Comparison of ENCODE assay signal across 24 mouse cellular contexts in the genomic region with DNA sequence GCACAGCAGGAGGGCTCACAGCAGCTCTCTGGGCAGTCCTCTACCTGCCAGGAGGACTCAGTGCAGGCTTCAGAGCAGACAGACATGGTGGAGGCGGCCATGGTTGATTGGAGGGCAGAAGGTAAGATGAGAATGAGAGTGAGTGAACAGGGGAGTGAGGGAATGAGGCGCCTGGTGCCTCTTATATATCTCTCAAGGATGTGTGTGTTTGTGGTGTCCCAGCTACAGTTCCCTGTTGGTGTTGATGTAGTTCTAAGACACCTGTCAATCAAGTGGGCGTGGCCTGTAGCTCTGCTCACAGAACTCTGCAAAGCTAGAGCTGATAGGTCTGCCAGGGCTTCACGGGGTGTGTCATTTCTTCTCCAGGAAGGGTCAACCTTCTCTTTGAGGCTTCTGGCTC. TPM values are rescaled to one million over a fixed set of nuclear protein-coding genes. Genes with fewer than 3 reads are reported as not detected.
DNase-seq lines count a peak whose midpoint lies in the region; ATAC-seq lines count a peak whose summit lies in the region.
"Had no signal": no experiment of that assay in that cellular context is flagged by ENCODE, and none has a peak within 500 bp of the region (broad histone marks: within the 10 kb centered on the region; RNA-seq: fewer than 3 reads in every experiment).

Gm9508 (minus strand) TSS at position 101 of the 400 bp plus-strand sequence.

- ATAC-seq in erythroid progenitor cell, adult 5-6 weeks (replicated peaks; ENCODE audit: low FRiP score, poor library complexity, severe bottlenecking), result no peak
- ATAC-seq: activated CD4-positive, CD25-positive, alpha-beta regulatory T cell, adult 4 months; CD4-positive, CD25-positive, alpha-beta regulatory T cell, adult 4 months; forebrain, embryonic 14.5 days; forebrain, embryonic 16.5 days; Patski had no signal

- DNase-seq in ES-CJ7 (ENCODE audit: low read depth, low spot score) (peak; percentile 22), R1 (ENCODE audit: low read depth, low spot score) (peak; percentile 41), adipocyte (ENCODE audit: low spot score) (peak; percentile 21), liver (no peak)
- no peak for DNase-seq in layer of hippocampus, postnatal 36 days
- DNase-seq in heart, adult 18-20 months, result no peak
- DNase-seq: adrenal gland, adult 2 months; adrenal gland, postnatal 10 days; adrenal gland, postnatal 25 days; B cell, adult 2 months; cerebellum, adult 11-12 months; cerebellum, adult 2 months; cerebellum, adult 9-10 months; cerebellum, postnatal 10 days; cerebellum, postnatal 25 days had no signal

RNA-seq across cellular contexts. Expression of gene Gm9508, which starts in this region (rescaled TPM):
- not detected in 2 replicates for total RNA-seq in erythroid progenitor cell, adult 5-6 weeks (2015; ENCODE audit: low replicate concordance)
- not detected in 2 replicates for total RNA-seq in erythroid progenitor cell, adult 5-6 weeks (2017; ENCODE audit: low replicate concordance)
- not detected for total RNA-seq in layer of hippocampus, postnatal 36 days (2021)
- not detected for total RNA-seq in heart, adult 18-20 months (2021)
- total RNA-seq: adrenal gland, adult 2 months; adrenal gland, postnatal 10 days; adrenal gland, postnatal 25 days; adrenal gland, postnatal 4 days; CH12.LX; ES-E14 had no signal

Comparison
In these comparisons a context has a peak if more than half of its experiments do, and no peak if none do; other contexts are left out.
1. DNase-seq: peak in ES-CJ7 (single experiment), R1 (single experiment) and adipocyte (single experiment); none in liver (single experiment), layer of hippocampus, postnatal 36 days (0 of 2) and heart, adult 18-20 months (0 of 2).